Mouse (Mus musculus) gonadal fat pad, adult 2 months (tissue): ENCODE results near the gene Ppp1r9a. TPM values are rescaled to one million over a fixed set of nuclear protein-coding genes. Genes with fewer than 3 reads are reported as not detected.

Experiments
- DNase-seq: peaks from one replicate; pipeline ENCODE4 v3.0.0-alpha.2; 2012; ENCODE audit warnings: low read depth
- polyA plus RNA-seq: library from polyadenylated mRNA; depleted of rRNA; stranded (reverse); fragments of >200 nt; gene quantifications from 2 replicates; pipeline ENCODE4 v1.2.3, GENCODE M21; 2012

The Ppp1r9a gene
- polyA plus RNA-seq, 1 experiment: 4.3 TPM

- no peak for DNase-seq
These were observed 254.1 kb downstream of the Ppp1r9a start for GRCm38 (mm10) chr6:5156541-5157425.

GRCm38 (mm10) chr6:5159385-5159791 lies 256.7 kb downstream of the Ppp1r9a start:
- DNase-seq: no peak

DNA sequence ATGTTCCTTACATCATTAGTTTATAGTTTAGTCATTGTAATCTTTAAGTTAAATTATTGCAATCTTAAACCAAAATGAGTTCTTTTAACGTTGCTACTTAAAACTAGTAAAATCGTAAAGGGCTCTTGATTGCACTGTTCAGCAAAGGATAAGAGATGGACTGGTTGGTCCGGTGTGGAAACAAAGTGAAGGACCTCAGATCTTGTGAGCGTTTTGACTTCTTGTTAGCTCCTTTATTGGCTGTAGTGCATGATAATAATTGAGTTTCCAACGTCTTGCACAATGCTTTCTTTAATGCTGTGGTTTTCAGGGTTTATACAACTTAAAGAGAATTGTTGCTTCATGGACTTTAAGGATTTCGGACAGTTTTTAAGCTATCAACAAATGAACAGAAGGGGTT lies 259.3 kb downstream of the Ppp1r9a start:
- no peak for DNase-seq

DNA sequence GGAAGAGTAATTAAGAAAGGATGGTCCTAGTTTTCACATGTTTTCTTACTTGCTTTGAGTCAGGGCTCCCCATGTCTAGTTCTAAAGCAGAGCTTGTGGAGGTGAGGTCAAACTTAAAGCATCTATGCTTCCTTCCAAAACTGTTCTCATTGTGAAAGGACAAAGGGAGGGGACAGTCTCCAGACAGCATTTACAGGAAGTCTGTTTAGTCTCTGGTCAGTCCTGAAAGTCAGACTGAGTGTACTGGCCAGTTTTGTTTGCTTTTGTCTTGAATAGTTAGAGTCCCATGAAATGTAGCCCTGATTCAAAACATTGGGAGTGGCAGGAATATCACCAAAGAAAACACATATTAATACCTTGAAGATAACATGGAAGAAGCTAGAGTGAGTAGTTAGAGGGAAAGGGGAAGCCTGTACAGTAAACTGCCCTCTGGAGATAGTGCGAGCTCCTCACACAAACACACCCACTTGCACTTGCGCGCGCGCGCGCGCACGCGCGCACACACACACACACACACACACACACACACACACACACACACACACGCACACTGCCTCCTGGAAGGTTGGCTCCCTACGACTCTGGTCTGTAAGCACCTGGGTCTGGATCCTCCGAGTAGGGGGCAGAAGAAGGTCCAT lies 260.9 kb downstream of the Ppp1r9a start:
- DNase-seq: no peak

- no peak for DNase-seq
These were observed 262.1 kb downstream of the Ppp1r9a start for GRCm38 (mm10) chr6:5164855-5165254.

GRCm38 (mm10) chr6:5167051-5167677 lies 264.4 kb downstream of the Ppp1r9a start:
- DNase-seq: no peak

GRCm38 (mm10) chr6:5168158-5168557 lies 265.4 kb downstream of the Ppp1r9a start:
- no peak for DNase-seq

- DNase-seq: no peak
These were observed 268.7 kb downstream of the Ppp1r9a start for GRCm38 (mm10) chr6:5171418-5171817.

DNA sequence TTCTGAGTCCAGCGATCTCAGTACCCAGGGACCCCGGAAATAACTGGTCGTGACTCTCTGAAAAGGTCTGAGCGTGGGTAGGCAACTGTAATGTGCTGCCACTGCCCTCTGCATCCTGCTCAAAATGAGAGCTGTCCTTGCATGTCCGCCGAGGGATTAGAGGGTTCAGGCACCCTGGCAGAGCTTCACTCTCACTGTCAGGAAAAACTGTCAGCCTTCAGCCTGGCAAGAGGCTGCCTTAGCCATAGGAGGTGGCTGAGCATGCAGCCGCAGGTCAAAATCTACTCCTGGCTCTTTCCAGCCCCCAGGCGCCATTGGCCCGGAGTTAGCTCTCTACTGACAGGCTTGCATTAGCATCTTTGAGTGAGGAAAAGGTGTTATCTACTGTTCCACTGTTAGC lies 269.9 kb downstream of the Ppp1r9a start:
- no peak for DNase-seq

DNA sequence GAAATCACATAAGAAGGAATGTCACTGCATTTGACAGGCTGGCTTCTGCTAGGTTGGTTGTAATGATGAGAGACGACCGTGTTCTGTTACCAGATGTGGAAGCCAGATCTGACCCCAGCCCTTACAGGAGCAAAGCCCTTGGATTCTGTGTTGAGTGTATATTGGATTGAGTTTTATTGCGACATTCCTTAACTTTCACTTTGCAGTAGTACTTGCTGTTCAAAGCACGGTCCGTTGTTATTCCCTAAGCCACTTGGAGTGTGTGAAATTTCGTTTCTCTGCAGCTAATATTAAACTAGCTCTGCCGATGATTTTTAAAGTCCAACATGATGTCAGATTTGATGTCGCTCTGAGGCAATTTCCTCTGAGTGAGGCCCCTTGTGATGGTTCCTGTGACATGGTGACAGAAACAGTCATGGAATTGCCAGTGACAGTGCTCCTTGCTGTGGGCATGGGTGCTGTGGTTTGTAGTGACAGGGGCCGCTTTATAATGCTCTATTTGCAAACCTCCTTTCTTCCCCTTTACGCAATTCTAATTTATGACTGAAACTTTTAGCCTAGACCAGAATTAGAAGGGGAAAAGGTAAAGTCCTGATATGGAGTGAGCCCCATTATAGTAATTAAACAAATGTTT lies 271.6 kb downstream of the Ppp1r9a start:
- DNase-seq: no peak

- DNase-seq: no peak
These were observed 275.5 kb downstream of the Ppp1r9a start for GRCm38 (mm10) chr6:5177967-5178891.

DNA sequence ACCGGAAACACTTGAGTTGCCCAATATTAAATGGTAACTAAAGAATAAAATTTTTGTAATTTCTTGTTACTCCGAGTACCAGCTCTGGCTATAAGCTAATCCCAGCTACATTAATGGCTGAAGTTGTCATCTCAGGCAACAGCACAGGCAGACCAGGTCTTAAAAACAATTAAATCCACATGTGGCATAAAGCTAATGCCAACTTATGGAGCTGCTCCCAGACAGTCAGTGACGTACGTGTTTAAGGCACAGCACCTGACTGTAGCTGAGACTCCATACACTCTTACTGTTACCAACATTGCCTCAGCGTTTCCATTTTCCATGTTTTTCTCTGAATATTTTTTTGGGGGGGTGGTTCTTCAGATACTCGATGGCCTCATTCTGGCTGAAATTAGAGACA lies 276.5 kb downstream of the Ppp1r9a start:
- DNase-seq: no peak

GRCm38 (mm10) chr6:5180645-5181044 lies 277.9 kb downstream of the Ppp1r9a start:
- no peak for DNase-seq

- DNase-seq: no peak
These were observed 283.7 kb downstream of the Ppp1r9a start for GRCm38 (mm10) chr6:5186229-5186950.

DNA sequence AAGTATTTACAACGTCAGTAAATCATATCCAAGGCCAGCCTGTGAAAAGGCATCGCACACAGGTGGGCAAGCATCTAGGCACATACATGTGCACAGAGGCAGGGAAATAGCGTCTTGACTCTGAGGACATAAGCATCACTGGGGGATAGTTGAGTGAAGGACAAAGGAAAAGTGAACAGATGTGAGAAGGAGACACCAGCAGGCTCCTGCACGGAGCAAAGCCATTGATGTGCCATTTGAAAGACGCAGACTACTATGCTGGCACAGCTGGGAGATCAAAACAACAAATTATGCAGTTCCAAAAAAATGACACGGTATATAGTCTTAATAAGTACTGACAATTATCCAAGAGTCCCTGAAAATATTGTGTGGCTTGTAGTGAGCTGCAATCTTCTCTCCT lies 284.9 kb downstream of the Ppp1r9a start:
- no peak for DNase-seq

DNA sequence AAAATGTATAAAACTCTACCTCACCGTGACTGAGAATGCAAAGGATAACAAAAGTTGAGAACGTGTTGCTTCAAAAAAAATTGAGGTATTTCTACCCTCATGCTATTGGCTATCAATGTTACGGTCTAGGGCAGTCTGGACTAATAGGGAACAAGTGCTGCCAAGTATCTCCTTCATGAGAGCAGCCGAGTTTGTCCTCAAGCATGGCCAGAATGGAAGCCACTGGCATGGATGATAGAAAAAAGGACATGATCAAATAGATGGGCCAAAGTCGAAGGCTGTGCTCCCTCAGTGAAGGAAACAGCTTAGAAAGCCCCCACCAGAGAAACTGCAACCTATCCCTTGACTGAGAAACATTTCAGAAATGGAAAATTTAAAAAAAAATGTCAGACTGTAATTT lies 285.3 kb downstream of the Ppp1r9a start:
- DNase-seq: no peak

DNA sequence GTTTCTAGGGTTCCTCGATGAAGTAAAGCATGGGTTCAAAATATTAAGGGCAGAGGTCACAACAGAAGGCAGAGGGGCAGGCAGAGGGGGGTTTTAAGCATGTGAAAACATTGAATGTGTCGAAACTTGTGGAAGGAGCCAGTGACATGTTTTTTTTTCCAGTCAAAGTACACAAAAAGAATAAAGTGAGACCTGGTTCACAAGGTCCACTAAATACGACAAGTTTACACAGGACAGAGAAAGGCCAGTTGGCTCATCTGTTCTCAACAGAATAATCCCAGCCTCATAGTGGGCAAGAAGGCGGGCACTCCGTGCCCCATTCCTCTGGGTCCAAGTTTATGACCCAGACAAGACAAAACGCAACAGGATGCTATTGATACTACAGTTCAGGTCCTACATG lies 286.2 kb downstream of the Ppp1r9a start:
- no peak for DNase-seq

DNA sequence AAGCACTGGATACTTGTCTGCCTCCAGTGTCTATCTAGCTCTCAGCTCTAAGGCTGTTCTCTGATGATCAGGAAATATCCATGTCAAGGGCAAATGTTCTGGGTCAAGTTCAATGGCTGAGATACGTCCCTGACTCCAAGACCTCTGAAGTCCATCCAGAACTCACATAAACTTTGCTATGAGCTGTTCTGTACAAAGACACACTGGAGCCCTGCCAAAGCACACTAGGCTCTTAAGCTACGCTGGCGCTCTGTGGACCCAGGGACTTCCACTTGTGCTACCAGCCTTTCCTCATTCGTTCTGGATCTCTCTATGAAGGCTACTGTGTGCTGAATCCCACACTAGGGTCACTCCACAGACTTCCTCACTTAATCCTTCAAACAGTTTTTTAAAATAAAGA lies 286.8 kb downstream of the Ppp1r9a start:
- no peak for DNase-seq

GRCm38 (mm10) chr6:5190761-5191160 lies 288.0 kb downstream of the Ppp1r9a start:
- DNase-seq: no peak

DNA sequence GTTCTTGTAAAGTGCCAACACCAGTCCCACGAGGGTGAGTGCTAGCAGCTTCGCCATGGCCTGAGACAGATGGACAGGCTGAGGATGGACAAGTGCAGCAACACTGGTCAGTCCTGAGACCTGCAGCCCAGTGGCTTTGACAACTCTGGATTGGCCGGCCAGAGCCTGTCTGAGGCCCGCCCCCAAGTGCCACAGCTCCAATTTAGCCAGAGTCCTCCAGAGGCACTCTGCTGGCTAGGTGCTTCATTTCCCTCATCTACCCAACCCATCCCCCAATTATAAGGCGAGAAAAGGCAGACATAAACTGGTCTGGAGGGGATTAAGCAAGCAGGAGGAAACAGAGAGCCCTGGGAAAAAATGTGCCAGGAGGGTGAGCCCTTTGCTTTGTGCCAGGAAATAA lies 291.0 kb downstream of the Ppp1r9a start, which contains the start of gene Pon1:
Gene Pon1, minus strand, starts transcription at position 254 of the 400 bp plus-strand sequence.
- DNase-seq: no peak
